Mouse (Mus musculus): ENCODE data around the gene Lin28a. TPM values are rescaled to one million over a fixed set of nuclear protein-coding genes. Genes with fewer than 3 reads are reported as not detected.

The Lin28a gene
- polyA plus RNA-seq, 1 experiment from 2014 or later = 0.12 TPM

GRCm38 (mm10) chr4:134053538-134053937, 34.9 kb upstream of the Lin28a start, which contains the start of gene Zfp683:
TSS of gene Zfp683 (plus strand) at chr4:134053838.
- ATAC-seq (ENCODE audit: insufficient read depth, low FRiP score, low read depth) = no peak
- Histone ChIP-seq H3K9ac (no peak within 1 kb of the TSS), H3K4me1 (0 out of 2 replicates have a peak, but pooled peaks cover 5% of the 10 kb centered on the region)

GRCm38 (mm10) chr4:134052560-134052959, 33.9 kb upstream of the Lin28a start:
- Histone ChIP-seq H3K9me3 (no peaks in the 10 kb centered on the region), H3K9ac (no peak overlapping the region), H3K4me2 (no peak overlapping the region), H3K27me3 (replicated peaks) (no peaks in the 10 kb centered on the region), H3K4me1 (0 out of 2 replicates have a peak, but pooled peaks cover 5% of the 10 kb centered on the region), H3K36me3 (no peaks in the 10 kb centered on the region), H3K4me3 (replicated peaks) (no peak overlapping the region), H3K27ac (no peak overlapping the region)
- WGBS = 11% methylated on average over 8 of the region's 8 CpGs
- ATAC-seq (ENCODE audit: insufficient read depth, low FRiP score, low read depth) = no peak

More at GRCm38 (mm10) chr4:134053538-134053937, 34.9 kb upstream of the Lin28a start, which contains the start of gene Zfp683:
- Histone ChIP-seq H3K4me3 (replicated peaks) (no peak within 1 kb of the TSS), H3K36me3 (no peaks in the 10 kb centered on the region), H3K27ac (no peak within 1 kb of the TSS), H3K9me3 (no peaks in the 10 kb centered on the region), H3K4me2 (no peak within 1 kb of the TSS), H3K27me3 (replicated peaks) (no peaks in the 10 kb centered on the region)
- WGBS = 81% methylated on average over 3 of the region's 3 CpGs

DNA sequence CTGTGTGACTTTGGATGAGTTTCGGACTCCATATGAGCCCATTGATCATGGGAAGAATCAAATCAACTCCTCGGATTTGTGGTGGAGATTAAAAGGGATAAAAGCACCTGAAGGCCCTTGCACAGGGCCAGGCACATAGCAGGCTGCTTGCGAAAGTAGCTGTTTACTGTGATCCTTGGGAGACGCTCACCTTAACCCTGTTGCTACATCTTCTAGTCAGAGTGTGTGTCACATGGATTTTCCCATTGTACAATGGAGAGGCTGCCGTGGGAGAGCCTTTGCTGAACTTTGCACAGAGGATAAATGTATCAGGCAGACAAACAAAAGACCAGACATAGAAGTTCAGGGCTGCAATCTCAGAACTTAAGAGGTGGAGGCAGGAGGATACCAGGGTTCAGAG, 33.3 kb upstream of the Lin28a start:
- no peak overlapping the region for H3K9ac ChIP-seq
- no peak overlapping the region for H3K4me3 ChIP-seq (replicated peaks)
- 0 out of 2 replicates have a peak, but pooled peaks cover 5% of the 10 kb centered on the region for H3K4me1 ChIP-seq
- H3K9me3 ChIP-seq = no peaks in the 10 kb centered on the region
- H3K4me2 ChIP-seq = no peak overlapping the region
- H3K27me3 ChIP-seq (replicated peaks) = no peaks in the 10 kb centered on the region
- no peak for ATAC-seq (ENCODE audit: insufficient read depth, low FRiP score, low read depth)
- WGBS = 74% methylated on average over 5 of the region's 5 CpGs
- H3K36me3 ChIP-seq = no peaks in the 10 kb centered on the region
- H3K27ac ChIP-seq = no peak overlapping the region

GRCm38 (mm10) chr4:134047648-134048047, 29.0 kb upstream of the Lin28a start:
- H3K27ac ChIP-seq = no peak overlapping the region
- H3K9me3 ChIP-seq = no peaks in the 10 kb centered on the region
- no peak overlapping the region for H3K4me3 ChIP-seq (replicated peaks)
- H3K9ac ChIP-seq = no peak overlapping the region
- no peak overlapping the region for H3K4me2 ChIP-seq
- 59% methylated on average over 5 of the region's 5 CpGs for WGBS
- H3K36me3 ChIP-seq = no peaks in the 10 kb centered on the region
- no peak for ATAC-seq (ENCODE audit: insufficient read depth, low FRiP score, low read depth)
- H3K4me1 ChIP-seq = 0 out of 2 replicates have a peak, but pooled peaks cover 3% of the 10 kb centered on the region
- no peaks in the 10 kb centered on the region for H3K27me3 ChIP-seq (replicated peaks)

GRCm38 (mm10) chr4:134043041-134043440, 24.4 kb upstream of the Lin28a start:
- no peak overlapping the region for H3K4me3 ChIP-seq (replicated peaks)
- no peak for ATAC-seq (ENCODE audit: insufficient read depth, low FRiP score, low read depth)
- no peaks in the 10 kb centered on the region for H3K4me1 ChIP-seq
- H3K4me2 ChIP-seq = no peak overlapping the region
- no peak overlapping the region for H3K9ac ChIP-seq
- H3K27ac ChIP-seq = no peak overlapping the region
- H3K36me3 ChIP-seq = no peaks in the 10 kb centered on the region
- 68% methylated on average over 2 of the region's 2 CpGs for WGBS
- no peaks in the 10 kb centered on the region for H3K27me3 ChIP-seq (replicated peaks)
- no peaks in the 10 kb centered on the region for H3K9me3 ChIP-seq

GRCm38 (mm10) chr4:134041317-134042123, 22.9 kb upstream of the Lin28a start:
- Histone ChIP-seq H3K9me3 (no peaks in the 10 kb centered on the region), H3K9ac (no peak overlapping the region), H3K27me3 (replicated peaks) (no peaks in the 10 kb centered on the region), H3K27ac (no peak overlapping the region), H3K4me1 (no peaks in the 10 kb centered on the region), H3K36me3 (no peaks in the 10 kb centered on the region), H3K4me2 (no peak overlapping the region), H3K4me3 (replicated peaks) (no peak overlapping the region)
- ATAC-seq (ENCODE audit: insufficient read depth, low FRiP score, low read depth) = peak; percentile 31; the same call in 1 of the 2 replicates
- WGBS = 40% methylated on average over 9 of the region's 9 CpGs

DNA sequence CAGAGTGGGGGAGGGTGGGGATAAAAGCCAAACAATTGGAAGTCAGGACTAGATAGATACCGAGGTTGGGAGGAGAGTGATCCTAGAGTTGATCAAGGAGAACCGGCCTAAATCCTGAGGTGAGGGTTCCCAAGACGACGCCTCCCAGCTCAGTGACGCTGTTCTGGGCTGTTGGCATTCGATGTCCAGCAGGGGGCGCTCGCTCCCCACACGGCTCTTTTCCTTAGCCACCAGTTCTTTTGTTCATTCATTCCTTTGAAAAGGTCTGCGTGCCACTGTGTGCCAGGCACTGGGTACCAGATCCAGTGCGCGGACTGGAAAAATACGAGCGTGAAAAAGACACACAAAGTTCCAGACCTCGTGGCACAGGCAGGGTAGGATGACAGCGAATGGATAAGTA, 17.3 kb upstream of the Lin28a start:
- 3% methylated on average over 16 of the region's 16 CpGs for WGBS
- Histone ChIP-seq H3K9me3 (no peaks in the 10 kb centered on the region), H3K27ac (no peak overlapping the region), H3K4me1 (no peaks in the 10 kb centered on the region), H3K9ac (no peak overlapping the region), H3K4me2 (no peak overlapping the region), H3K4me3 (replicated peaks) (no peak overlapping the region), H3K27me3 (replicated peaks) (no peaks in the 10 kb centered on the region), H3K36me3 (no peaks in the 10 kb centered on the region)
- ATAC-seq (ENCODE audit: insufficient read depth, low FRiP score, low read depth) = peak; percentile 14; the same call in 1 of the 2 replicates

GRCm38 (mm10) chr4:134025802-134026201, 7.2 kb upstream of the Lin28a start:
- H3K4me3 ChIP-seq (replicated peaks) = no peak overlapping the region
- H3K27ac ChIP-seq = no peak overlapping the region
- H3K4me2 ChIP-seq = no peak overlapping the region
- no peaks in the 10 kb centered on the region for H3K36me3 ChIP-seq
- WGBS = 53% methylated on average over 9 of the region's 9 CpGs
- no peaks in the 10 kb centered on the region for H3K4me1 ChIP-seq
- no peaks in the 10 kb centered on the region for H3K27me3 ChIP-seq (replicated peaks)
- H3K9ac ChIP-seq = no peak overlapping the region
- ATAC-seq (ENCODE audit: insufficient read depth, low FRiP score, low read depth) = no peak
- no peaks in the 10 kb centered on the region for H3K9me3 ChIP-seq

DNA sequence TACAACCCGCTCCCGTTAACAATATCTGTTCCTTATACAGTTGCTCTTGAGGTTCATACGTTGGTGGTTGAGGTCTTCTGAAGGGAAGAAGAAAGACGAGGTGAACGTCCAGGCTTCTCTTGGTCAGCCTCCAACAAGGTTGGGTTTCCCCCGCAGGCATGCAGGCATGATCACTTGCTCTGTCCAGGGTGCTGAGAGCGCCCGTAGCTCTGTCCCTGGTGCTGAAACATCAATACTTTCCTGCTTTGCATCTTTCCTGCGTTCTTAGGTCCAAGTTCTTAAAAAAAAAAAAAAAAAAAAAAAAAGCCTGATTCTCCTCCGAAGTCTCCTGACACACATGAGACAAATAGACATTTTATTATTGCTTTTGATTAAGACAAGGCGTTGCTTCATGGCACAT, 2.0 kb upstream of the Lin28a start:
- no peak for ATAC-seq (ENCODE audit: insufficient read depth, low FRiP score, low read depth)
- H3K4me2 ChIP-seq = no peak overlapping the region
- H3K27ac ChIP-seq = no peak overlapping the region
- peaks cover 23% of the 10 kb centered on the region for H3K4me1 ChIP-seq
- H3K36me3 ChIP-seq = no peaks in the 10 kb centered on the region
- H3K4me3 ChIP-seq (replicated peaks) = no peak overlapping the region
- H3K9me3 ChIP-seq = no peaks in the 10 kb centered on the region
- no peak overlapping the region for H3K9ac ChIP-seq
- H3K27me3 ChIP-seq (replicated peaks) = peaks cover 40% of the 10 kb centered on the region
- WGBS = 6% methylated on average over 11 of the region's 11 CpGs

- no peak for ATAC-seq (ENCODE audit: insufficient read depth, low FRiP score, low read depth)
- Histone ChIP-seq H3K27me3 (replicated peaks) (peaks cover 40% of the 10 kb centered on the region), H3K27ac (no peak overlapping the region), H3K4me3 (replicated peaks) (no peak overlapping the region), H3K9ac (no peak overlapping the region), H3K4me2 (no peak overlapping the region), H3K9me3 (no peaks in the 10 kb centered on the region), H3K4me1 (peaks cover 23% of the 10 kb centered on the region), H3K36me3 (no peaks in the 10 kb centered on the region)
- 3% methylated on average over 16 of the region's 16 CpGs for WGBS
Measured at GRCm38 (mm10) chr4:134019641-134020351, 1.2 kb upstream of the Lin28a start.

- H3K4me1 ChIP-seq = peaks cover 23% of the 10 kb centered on the region
- H3K9me3 ChIP-seq = no peaks in the 10 kb centered on the region
- ATAC-seq (ENCODE audit: insufficient read depth, low FRiP score, low read depth) = no peak
- peaks cover 40% of the 10 kb centered on the region for H3K27me3 ChIP-seq (replicated peaks)
- under 1% methylated on average over 7 of the region's 10 CpGs for WGBS
- H3K27ac ChIP-seq = no peak overlapping the region
- no peak overlapping the region for H3K9ac ChIP-seq
- no peak overlapping the region for H3K4me3 ChIP-seq (replicated peaks)
- no peaks in the 10 kb centered on the region for H3K36me3 ChIP-seq
- H3K4me2 ChIP-seq = no peak overlapping the region
Measured at GRCm38 (mm10) chr4:134019210-134019609, 569 bp upstream of the Lin28a start.

Measured in stomach, embryonic 15.5 days (tissue).